Mouse (Mus musculus) limb, embryonic 11.5 days (tissue): Measurements from ENCODE around the gene Tango2. TPM values are rescaled to one million over a fixed set of nuclear protein-coding genes. Genes with fewer than 3 reads are reported as not detected.

Experiments used
- ATAC-seq: fragments of 200-750 bp; cut with Nextera tagmentation; 2 replicates; pipeline ENCODE4 v1.8.0; 2017; ENCODE audit warnings: low read depth; ENCODE audit not compliant: insufficient number of reproducible peaks, low FRiP score, low TSS enrichment
- DNase-seq: peaks from one replicate; pipeline ENCODE4 v3.0.0-alpha.2; 2015; ENCODE audit warnings: low spot score
- H3K27ac ChIP-seq: fragments of 300-500 bp; sonication (generic); replicated peaks from 2 replicates; pipeline ENCODE4 v1.5.1; 2014; ENCODE audit warnings: low read depth, mild to moderate bottlenecking, low read length
- H3K27me3 ChIP-seq: fragments of 300-500 bp; sonication (generic); 2 replicates; pipeline ENCODE4 v1.6.1; 2014; ENCODE audit warnings: mild to moderate bottlenecking, low read length, mixed read lengths; ENCODE audit not compliant: control insufficient read depth, insufficient read depth
- H3K36me3 ChIP-seq: fragments of 300-500 bp; sonication (generic); 2 replicates; pipeline ENCODE4 v1.6.1; 2014; ENCODE audit warnings: mild to moderate bottlenecking, low read length, moderate library complexity, mixed read lengths; ENCODE audit not compliant: control insufficient read depth, insufficient read depth
- H3K4me1 ChIP-seq: fragments of 300-500 bp; sonication (generic); 2 replicates; pipeline ENCODE4 v1.6.1; 2014; ENCODE audit warnings: low read length, mixed read lengths; ENCODE audit not compliant: control insufficient read depth, insufficient read depth
- H3K4me2 ChIP-seq: fragments of 300-500 bp; sonication (generic); 2 replicates; pipeline ENCODE4 v1.6.1; 2014; ENCODE audit warnings: low read depth, mild to moderate bottlenecking, moderate library complexity; ENCODE audit not compliant: severe bottlenecking
- H3K4me3 ChIP-seq: fragments of 300-500 bp; sonication (generic); 2 replicates; pipeline ENCODE4 v1.5.1; 2014; ENCODE audit warnings: low read depth, low read length
- H3K9ac ChIP-seq: fragments of 300-500 bp; sonication (generic); 2 replicates; pipeline ENCODE4 v1.6.1; 2014; ENCODE audit warnings: mild to moderate bottlenecking, low read length
- H3K9me3 ChIP-seq: fragments of 300-500 bp; sonication (generic); 2 replicates; pipeline ENCODE4 v1.6.1; 2016; ENCODE audit warnings: low read length; ENCODE audit not compliant: control insufficient read depth
- WGBS: fragments of 180-500 bp; shearing (Covaris S2); extraction: QIAGEN DNeasy Blood & Tissue Kit; methylation state at CpG from one replicate; pipeline ENCODE4 v1.1.7; 2014; 5-methylcytosine and 5-hydroxymethylcytosine counted together
- polyA plus RNA-seq: library from polyadenylated mRNA; unstranded; fragments of >200 nt; fragmentation: Nextera tagmentation; extraction: Ambion mirVana; gene quantifications from 2 replicates; pipeline ENCODE4 v1.2.1, GENCODE M21; 2014

Gene Tango2
- polyA plus RNA-seq, 1 experiment from 2014 or later, result 21.2 TPM

DNA sequence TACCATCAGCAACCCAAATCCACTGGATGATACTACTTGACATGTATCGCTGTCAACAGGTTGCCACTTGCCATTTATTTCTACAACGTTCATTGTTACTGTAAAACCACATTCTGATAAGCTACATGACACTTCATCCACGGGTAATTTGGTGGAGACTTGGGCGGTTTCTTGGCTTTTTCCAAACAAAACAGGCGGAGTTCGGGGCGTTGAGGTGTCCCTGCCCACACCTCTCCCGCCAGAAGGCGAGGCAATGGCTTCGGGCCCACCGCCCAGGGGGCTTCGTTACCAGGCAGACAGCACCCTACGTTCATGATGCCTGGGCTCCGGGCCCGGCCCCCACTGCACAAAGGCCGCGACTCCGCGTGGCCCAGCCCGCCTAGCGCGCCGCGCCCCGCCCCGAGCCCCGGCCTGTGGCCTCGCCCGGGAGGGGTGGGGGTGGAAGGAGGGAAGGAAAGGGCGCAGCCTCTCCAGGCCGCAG, 59.3 kb downstream of the Tango2 start:
- peak overlapping the region; percentile 74 for H3K27ac ChIP-seq
- peak overlapping the region; percentile 88 for H3K4me2 ChIP-seq
- DNase-seq (no peak), ATAC-seq (peak; percentile 85)
- H3K36me3 ChIP-seq, result peaks cover 8% of the 10 kb centered on the region; the same call in 1 of the 2 replicates
- peak overlapping the region; percentile 89 for H3K9ac ChIP-seq
- H3K27me3 ChIP-seq, result no peaks in the 10 kb centered on the region
- H3K4me3 ChIP-seq, result peak overlapping the region; percentile 72
- under 1% methylated on average over 29 of the region's 31 CpGs for WGBS
- H3K4me1 ChIP-seq, result peaks cover 11% of the 10 kb centered on the region
- H3K9me3 ChIP-seq, result no peaks in the 10 kb centered on the region

DNA sequence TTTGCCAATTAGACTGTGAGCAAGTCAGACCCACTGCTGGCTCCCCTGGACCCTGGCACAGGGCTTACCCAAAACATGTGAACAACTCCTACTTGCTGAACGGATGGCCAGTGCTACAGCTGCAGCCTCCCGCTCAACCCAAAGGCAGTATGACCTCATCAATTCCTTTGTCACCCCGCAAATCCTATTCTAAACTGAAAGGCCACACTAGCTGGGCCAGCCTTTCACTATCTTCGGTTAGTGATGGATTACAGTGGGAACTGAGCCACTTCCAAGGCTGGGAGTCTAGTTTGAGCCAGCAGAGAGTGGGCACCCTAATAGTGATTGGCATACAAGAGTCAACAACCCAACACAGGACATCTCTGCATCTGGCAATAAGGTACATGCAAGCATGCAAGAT, 59.7 kb downstream of the Tango2 start:
- Histone ChIP-seq H3K4me3 (peak overlapping the region; percentile 72), H3K9ac (peak overlapping the region; percentile 89), H3K9me3 (no peaks in the 10 kb centered on the region), H3K4me1 (peaks cover 11% of the 10 kb centered on the region), H3K27ac (no peak overlapping the region), H3K27me3 (no peaks in the 10 kb centered on the region), H3K36me3 (peaks cover 12% of the 10 kb centered on the region), H3K4me2 (peak overlapping the region; percentile 88)
- peak; percentile 36 for DNase-seq
- WGBS, result 2% methylated on average over 4 of the region's 4 CpGs
- no peak for ATAC-seq

DNA sequence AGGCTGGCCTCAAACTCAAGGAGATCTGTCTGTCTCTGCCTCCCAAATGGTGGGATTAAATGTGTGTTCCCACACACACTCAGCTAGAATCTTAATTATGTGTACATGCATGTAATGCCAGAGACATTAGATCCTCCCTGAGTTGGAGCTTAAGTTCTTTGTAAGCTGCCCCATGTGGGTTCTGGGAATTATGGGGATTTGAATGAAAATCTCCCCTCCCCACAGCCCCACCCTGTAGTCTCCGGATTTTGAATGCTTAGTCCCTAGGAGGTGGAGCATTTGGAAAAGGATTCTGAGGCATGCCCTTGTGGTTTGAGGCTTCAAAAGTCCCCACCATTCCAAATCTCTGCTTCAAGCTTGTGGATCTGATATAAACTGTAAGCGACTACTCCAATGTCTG, 72.7 kb downstream of the Tango2 start:
- Histone ChIP-seq H3K9me3 (no peaks in the 10 kb centered on the region), H3K4me3 (no peak overlapping the region), H3K36me3 (peaks cover 41% of the 10 kb centered on the region), H3K4me1 (no peaks in the 10 kb centered on the region), H3K4me2 (no peak overlapping the region), H3K27me3 (no peaks in the 10 kb centered on the region), H3K9ac (no peak overlapping the region), H3K27ac (no peak overlapping the region)
- 91% methylated on average over 2 of the region's 2 CpGs for WGBS
- ATAC-seq, result no peak
- DNase-seq, result no peak

DNA sequence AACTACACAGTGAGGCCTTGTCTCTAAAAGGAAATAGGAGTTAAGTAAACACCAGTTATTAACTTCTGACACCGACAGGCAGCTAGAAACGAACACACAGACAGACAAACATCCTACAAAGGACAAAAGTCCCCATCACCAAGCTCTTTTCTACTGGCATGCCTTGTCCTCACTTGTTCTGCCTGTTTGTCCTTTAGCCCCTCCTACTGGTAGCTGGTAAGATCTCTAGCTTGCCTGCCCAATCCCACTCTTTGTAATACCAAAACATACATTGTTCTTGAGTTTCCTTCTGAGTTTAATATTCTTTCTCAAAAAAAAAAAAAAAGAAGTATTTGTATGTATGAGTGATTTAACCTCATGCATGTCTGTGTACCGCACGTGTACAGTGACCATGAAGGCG, 79.7 kb downstream of the Tango2 start:
- Histone ChIP-seq H3K4me2 (no peak overlapping the region), H3K27ac (no peak overlapping the region), H3K4me1 (no peaks in the 10 kb centered on the region), H3K9ac (no peak overlapping the region), H3K27me3 (no peaks in the 10 kb centered on the region), H3K4me3 (no peak overlapping the region), H3K36me3 (peaks cover 41% of the 10 kb centered on the region), H3K9me3 (no peaks in the 10 kb centered on the region)
- ATAC-seq (no peak), DNase-seq (no peak)
- 94% methylated on average over 5 of the region's 5 CpGs for WGBS

DNA sequence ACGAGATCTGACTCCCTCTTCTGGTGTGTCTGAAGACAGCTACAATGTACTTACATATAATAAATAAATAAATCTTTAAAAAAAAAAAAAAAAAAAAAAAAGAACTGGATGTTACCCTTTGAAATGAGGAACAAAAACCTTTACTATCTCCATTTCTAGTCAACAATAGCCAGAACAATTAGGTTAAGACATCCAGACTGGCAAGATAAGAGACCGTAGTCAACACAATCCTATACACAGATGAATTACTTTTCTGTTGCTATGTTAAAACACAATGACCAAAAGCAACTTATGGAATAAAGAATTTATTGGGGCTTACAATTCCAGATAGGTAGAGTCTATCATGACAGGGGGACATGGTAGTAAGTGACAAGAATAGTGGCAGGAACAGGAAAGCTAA, 82.9 kb downstream of the Tango2 start:
- Histone ChIP-seq H3K9me3 (no peaks in the 10 kb centered on the region), H3K4me2 (no peak overlapping the region), H3K9ac (no peak overlapping the region), H3K27me3 (no peaks in the 10 kb centered on the region), H3K36me3 (peaks cover 42% of the 10 kb centered on the region), H3K4me3 (no peak overlapping the region), H3K27ac (no peak overlapping the region), H3K4me1 (no peaks in the 10 kb centered on the region)
- ATAC-seq (no peak), DNase-seq (no peak)
- 73% methylated on average over 2 of the region's 2 CpGs for WGBS

DNA sequence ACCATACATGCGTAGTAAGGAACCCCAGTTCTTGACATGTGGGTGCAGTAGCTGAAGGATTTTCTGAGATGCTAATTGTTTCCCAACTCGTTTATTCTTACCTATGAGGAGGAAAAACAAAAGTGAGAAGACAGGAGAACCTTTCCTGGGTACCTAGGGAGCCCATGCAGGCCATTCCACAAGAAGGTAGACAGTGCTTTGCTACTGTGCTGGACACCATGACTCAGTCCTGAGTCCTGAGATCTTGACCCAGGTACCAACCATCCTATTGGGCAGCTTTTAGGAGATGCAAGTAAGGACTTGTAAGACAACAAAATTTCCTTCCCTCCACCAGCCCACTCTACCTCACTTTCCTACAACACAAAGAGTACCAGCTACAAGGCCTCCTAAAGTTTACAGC, 89.7 kb downstream of the Tango2 start, which contains the start of gene Gm49776:
Gene Gm49776, minus strand, starts transcription at position 101 of the 400 bp plus-strand sequence.
- H3K36me3 ChIP-seq, result peaks cover 50% of the 10 kb centered on the region

DNA sequence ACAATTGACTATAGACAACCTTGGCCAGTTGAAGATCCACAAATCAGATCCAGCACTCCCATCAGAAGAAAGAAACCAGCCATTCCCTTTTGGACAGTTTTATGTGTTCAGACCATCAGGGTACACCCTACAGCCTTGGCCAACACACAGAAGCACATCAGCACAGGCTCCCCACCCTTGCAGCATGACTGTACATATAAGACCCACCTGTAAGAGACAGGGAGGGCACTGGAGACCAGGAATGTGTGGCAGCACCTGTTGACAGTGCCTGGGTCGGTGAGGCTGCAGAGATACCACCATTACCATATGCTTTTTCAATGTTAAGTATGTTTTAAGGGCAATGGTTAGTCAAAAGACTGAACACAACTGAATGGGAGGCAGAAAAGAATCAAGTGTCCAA, 94.0 kb downstream of the Tango2 start:
- Histone ChIP-seq H3K9ac (no peak overlapping the region), H3K4me2 (no peak overlapping the region), H3K36me3 (peaks cover 51% of the 10 kb centered on the region), H3K9me3 (no peaks in the 10 kb centered on the region), H3K27me3 (no peaks in the 10 kb centered on the region), H3K4me1 (peaks cover 17% of the 10 kb centered on the region), H3K27ac (no peak overlapping the region), H3K4me3 (no peak overlapping the region)
- no peak for DNase-seq
- WGBS, result 81% methylated on average over 1 of the region's 1 CpGs
- ATAC-seq, result no peak

More for the DNA sequence above, 89.7 kb downstream of the Tango2 start, which contains the start of gene Gm49776:
- H3K4me1 ChIP-seq, result no peaks in the 10 kb centered on the region
- H3K27me3 ChIP-seq, result no peaks in the 10 kb centered on the region
- H3K9me3 ChIP-seq, result no peaks in the 10 kb centered on the region
- DNase-seq (no peak), ATAC-seq (no peak)
- H3K4me3 ChIP-seq, result no peak within 1 kb of the TSS
- no peak within 1 kb of the TSS for H3K4me2 ChIP-seq
- 87% methylated on average over 2 of the region's 2 CpGs for WGBS
- H3K27ac ChIP-seq, result no peak within 1 kb of the TSS
- no peak within 1 kb of the TSS for H3K9ac ChIP-seq

DNA sequence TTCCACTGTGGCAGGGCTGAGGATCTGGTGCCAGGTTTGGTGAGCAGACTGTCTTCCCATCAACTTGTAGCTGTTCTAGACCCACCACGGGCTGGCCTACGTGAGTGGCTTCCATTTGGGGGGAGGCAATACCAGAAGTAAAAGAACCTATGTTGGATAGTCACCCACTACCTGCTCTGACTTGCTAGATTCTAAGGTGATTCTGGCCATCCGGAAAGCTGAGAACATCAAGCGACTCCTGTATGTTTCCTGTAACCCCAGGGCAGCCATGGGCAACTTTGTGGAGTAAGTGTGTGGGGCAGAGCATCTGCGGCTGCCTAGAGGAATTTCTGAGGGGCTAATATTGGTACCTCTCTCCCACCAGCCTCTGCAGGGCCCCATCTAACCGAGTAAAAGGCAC, 95.2 kb downstream of the Tango2 start:
- Histone ChIP-seq H3K4me1 (peaks cover 17% of the 10 kb centered on the region), H3K4me3 (no peak overlapping the region), H3K9me3 (no peaks in the 10 kb centered on the region), H3K36me3 (peaks cover 47% of the 10 kb centered on the region), H3K9ac (no peak overlapping the region), H3K27ac (no peak overlapping the region), H3K27me3 (no peaks in the 10 kb centered on the region), H3K4me2 (no peak overlapping the region)
- DNase-seq, result no peak
- 85% methylated on average over 6 of the region's 6 CpGs for WGBS
- ATAC-seq, result no peak
